Mouse (Mus musculus) right cerebral cortex, postnatal 25 days (tissue): ENCODE measurements around the gene Cisd2.

ENCODE experiments used
- DNase-seq: peaks from one replicate; pipeline ENCODE4 v3.0.0; 2022

Cisd2 gene

GRCm38 (mm10) chr3:135423608-135424212, at the start of gene Cisd2:
Gene Cisd2 (minus strand): TSS chr3:135423925.
- DNase-seq, result no peak

DNA sequence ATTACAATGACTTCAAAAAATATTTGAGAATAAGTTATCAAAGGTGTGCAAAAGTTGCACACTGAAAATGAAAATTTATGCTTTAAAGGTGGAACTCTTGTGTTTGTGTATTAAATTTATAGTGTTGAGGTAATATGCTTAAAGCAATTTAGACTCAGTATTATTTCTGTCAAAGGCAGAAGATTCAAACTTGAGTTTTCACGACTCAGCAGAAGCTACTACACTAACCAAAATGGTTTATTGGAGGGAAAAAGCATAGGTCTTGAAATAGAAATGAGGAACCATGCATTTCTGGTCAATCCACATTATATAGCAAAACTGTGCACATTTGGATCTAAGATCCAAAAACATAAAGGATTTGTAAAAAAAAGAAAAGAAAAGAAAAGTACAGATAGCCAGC, 47.1 kb upstream of the Cisd2 start:
- no peak for DNase-seq

DNA sequence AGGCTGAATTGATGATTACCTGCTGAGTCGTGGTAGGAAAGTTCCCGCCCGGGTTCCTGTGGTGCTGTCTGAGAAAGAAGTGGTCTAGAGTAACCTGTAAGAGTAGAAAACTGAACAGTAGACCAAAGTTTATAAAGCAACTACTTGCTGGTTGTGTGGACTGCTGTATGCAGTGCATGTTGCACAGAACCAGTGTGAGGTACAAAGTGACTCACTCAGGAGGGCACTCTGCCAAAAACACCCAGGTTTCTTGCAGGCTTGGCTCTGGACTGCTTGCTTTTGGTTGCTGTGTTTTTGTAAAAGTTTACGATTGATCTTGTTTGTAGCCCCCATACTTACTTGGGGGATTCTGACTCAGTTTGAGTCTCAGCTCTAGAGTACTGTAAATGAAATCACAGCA, 46.2 kb upstream of the Cisd2 start:
- DNase-seq, result peak; percentile 55

DNA sequence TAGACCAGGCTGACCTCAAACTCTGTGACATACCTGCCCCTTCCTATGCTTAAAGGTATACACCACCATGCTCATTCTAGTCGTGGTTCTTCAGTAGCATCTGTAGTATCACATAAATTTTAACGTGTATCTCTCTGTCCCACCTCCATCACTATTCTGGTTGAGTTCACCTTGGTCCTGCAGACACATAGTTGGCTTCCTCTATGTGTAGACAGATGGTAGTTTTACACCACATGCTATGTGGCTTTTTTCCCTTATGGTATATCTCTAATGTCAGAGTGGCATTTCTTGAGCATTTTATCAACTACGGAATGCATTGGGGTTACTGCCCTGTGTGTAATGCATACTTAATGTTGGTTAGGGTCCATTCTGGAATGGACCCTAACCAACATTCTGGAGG, 45.4 kb upstream of the Cisd2 start:
- DNase-seq, result no peak

GRCm38 (mm10) chr3:135468402-135468801, 44.7 kb upstream of the Cisd2 start:
- no peak for DNase-seq

- DNase-seq, result no peak
These were observed 35.3 kb upstream of the Cisd2 start for GRCm38 (mm10) chr3:135458981-135459380.

- DNase-seq, result no peak
These were observed 21.2 kb upstream of the Cisd2 start for GRCm38 (mm10) chr3:135444930-135445329.

DNA sequence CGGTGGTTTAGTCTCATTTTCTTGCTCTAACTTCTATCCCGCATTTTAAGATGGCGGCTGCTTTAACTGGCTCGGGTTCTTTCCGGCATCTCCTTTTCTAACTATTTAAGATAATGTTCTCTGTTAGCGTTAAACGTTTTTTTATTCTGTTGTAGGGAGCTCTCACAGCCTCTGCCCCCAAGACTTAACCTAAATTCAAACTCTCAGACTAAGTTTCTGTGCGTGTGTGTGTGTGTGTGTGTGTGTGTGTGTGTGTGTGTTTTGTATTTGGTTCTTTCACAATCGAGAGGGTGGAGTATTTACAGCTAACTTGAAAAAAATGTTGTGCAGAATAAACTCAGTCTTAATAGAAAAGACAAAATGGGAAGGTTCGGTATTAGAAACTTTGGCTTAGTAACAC, 16.9 kb upstream of the Cisd2 start:
- no peak for DNase-seq

DNA sequence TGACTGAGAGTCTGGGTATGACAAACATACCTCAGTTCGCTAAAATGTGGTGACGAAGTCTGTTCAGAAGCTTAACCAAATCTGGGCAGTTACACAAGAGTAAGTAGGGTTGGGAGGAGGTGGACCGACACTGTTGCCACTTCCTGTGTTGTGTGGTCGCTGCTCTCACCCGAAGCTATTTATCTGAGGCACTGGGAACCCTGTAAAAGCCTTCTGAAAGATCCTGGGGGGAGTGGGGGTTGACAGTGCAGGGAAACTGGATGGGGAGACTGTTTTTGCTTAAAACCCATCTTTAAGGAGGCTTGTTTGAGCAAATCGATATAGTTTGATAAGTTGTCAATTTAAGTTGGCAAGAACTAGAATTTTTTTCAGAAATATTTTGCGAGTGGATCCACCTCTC, 16.5 kb upstream of the Cisd2 start:
- peak; percentile 11 for DNase-seq

GRCm38 (mm10) chr3:135439651-135440050, 15.9 kb upstream of the Cisd2 start:
- no peak for DNase-seq

DNA sequence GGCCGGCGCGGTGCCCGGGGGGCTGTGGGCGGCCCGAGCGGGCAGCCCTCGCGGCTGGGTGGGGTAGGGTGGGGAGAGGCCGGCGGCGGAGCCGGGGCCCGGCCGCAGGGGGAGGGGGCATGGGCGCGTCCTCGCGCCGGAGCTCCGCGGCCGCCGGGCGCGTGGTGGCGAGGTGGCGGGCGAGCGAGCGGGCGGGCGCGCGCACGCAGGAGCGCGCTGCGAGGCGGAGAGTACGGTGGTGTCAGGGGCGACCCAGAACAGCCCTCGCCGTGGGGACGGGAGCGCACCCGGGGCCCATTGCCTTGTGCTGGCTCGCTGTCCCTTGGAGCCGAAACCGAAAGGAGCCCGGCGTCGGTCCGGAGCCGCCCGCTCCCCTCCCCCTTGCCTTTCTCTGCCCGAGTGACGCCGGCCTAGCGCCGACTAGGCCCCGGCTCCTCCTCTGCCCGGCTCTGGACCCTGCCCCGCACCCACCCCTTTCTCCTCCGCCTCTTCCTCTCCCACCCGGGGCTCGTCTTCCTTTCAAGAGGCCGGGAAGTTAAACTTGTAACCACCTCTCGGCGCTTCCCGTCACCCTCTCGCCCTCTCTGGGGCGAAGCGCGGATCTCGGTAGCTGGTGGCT, 15.3 kb upstream of the Cisd2 start:
- DNase-seq, result peak; percentile 77

DNA sequence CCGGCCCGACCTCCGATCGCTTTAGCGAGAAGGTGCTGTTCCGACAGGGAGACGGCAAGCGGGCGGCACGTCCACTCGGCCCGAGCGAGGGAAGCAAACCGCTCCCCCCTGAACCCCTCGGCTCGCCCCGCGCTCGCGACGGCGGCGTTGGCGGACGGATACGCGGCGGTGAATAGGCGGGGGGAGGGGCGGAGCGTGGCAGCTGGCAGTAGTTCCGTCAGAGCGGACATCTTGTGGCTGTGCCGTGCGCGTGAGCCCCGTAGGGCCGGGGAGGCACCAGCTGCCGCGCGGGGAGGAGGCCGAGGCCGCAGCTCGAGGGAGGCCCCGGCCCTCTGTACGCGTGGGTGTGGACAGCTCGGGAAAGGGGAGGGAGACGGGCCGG, 14.8 kb upstream of the Cisd2 start:
- DNase-seq, result peak; percentile 95

- peak; percentile 99 for DNase-seq
These were observed 14.2 kb upstream of the Cisd2 start, which contains the start of gene Ube2d3 for GRCm38 (mm10) chr3:135437758-135438495. Gene Ube2d3 (plus strand): TSS chr3:135438149.

DNA sequence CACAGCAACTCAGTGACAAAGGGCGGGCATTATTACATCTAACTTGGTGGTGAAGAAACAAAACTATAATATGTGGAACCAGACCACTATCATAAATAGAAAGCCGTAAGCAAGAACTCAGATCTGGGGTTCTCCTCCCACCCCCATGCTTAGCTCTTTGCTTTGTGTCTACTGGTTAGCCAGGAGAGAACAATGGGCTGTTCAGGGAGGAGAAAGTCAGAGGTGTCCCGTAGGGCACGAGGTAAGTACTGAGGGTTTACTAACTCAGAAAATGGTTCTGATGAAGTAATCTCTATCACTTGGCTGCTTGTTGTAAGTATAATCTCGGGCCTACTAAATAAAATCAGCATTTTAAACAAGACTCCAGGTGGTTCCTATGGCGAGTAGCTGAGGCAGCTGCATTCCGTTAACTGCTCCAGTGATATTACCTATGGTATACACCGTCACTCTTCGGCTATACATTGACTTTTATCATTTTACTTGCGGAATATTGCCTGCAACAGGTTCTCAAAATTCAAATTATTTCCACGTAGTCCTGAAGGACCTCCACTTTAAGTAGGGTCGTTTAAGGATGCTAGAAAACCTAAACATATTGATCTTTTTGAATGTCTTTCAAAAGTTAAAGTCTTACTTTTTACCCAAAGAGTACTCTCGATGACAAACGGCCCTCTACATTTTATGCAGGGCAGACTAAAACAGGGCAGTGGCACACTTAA, 13.3 kb upstream of the Cisd2 start:
- DNase-seq, result no peak

DNA sequence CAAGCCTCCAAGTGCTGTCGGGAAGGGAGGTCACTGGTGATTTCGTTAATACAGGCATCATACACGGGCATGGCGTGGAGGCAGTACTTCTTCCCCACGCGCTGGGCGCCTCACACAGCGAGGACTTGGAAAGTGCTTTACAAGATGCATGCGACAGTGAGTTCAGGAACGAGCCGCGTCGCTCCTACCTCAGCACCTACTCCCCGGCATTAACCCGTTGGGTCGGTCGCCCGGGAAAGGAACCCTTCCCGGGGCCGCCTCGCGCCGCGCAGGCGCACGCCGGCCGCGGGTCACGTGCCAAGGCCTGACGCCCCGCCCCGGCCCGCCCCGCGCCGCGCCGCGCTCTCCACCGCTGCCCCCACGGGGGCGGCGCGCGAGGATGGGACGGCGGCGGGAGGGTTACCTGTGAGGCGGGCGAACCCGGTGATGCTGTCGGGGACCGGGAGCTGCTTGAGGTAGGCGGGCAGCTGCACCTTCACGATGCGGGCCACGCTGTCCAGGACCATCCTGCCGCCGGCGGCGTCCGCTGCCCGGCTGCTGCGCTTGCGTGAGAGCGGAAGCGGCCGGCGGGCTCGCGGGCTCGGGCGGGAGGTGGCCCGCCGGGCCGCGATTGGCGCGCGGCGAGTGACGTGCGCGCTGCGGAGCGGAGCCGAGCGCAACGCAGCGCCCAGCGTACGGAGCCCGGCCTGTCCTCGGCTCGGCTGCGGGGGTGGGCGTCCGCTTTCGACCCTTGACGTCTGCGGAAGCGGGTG, 693 bp downstream of the Cisd2 start:
- DNase-seq, result peak; percentile 90

DNA sequence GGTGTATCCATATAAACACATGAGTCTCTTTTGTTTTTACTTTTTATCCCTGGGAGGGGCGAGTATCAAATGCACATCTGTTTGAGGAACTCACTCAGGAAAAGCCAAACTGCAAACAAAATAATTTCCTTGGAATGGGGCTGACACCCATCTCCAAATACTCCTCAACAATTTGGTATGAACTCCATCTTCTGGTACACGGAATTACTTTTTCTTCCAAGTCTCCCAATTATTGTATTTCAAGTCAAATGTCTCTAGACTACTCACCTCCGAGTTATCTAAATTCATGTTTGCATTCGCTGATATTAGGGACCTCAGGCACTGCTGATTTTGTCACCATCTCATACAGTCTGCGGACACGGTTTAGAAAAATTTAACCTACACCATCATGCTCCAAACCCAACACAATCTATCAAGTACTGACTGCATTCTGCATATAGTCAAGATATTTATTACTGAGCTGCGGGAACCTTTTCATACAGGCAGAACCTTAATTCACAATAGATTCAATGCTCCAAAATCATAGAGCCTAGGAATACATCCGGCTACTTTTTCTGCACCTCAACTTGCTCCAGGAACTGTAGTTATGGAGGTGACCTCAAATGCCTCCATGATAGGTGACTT, 1.4 kb downstream of the Cisd2 start:
- DNase-seq, result no peak

- DNase-seq, result no peak
These were observed 2.5 kb downstream of the Cisd2 start for GRCm38 (mm10) chr3:135421310-135421594.

DNA sequence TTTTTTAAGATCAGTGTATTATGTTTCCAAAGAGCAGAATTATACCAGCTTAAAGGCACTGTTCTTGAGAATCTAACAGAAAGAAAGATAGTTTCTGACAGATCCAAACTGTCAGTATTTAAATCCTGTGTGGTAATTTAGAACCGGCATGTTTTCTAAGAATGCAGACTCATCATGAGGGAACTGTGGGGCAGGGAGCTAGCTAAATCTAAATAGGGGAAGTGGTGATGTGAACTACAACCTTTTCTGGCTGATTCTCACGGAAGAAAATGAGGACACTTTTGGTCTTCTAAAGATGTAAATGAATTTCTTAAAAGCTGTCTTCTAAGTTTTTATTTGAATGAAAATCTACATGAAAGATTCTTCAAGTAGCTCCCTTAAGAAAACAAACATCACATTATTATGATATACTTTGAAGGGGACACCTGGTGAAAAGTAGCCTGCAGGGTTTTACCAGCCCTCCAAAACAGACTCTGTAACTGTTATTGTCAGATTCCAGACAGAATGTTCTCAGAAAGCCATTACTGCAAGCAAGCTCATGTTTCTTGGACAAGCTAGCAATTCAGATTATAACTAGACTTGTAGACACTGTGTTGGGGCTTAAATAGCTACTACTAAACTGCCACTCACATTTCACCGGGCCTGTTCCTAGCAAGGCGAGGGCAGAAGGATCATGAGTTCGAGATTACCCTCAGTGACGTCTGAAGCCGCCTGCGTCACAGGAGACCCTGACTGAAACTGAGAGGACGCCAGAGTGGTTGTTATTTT, 3.0 kb downstream of the Cisd2 start:
- DNase-seq, result no peak

DNA sequence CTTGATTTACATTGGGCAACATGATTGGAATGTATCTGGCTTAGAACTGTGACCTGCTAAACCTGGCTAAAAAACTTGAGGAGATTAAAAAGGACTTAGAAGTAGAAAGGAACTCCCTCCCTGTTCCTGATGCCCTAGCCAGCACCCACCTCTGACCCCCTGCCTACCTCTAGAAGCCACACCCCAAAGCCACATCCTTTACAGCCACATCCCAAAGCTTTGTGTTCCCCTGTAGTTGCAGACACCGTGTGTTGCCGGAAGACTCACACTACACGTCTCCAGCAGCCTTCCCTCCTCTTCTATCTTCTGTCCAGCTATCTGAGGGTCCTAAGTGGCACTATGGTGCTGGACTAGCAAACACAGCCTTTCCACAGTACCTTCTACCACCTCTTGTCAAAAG, 5.9 kb downstream of the Cisd2 start:
- DNase-seq, result no peak

- no peak for DNase-seq
These were observed 6.5 kb downstream of the Cisd2 start for GRCm38 (mm10) chr3:135417245-135417644.

DNA sequence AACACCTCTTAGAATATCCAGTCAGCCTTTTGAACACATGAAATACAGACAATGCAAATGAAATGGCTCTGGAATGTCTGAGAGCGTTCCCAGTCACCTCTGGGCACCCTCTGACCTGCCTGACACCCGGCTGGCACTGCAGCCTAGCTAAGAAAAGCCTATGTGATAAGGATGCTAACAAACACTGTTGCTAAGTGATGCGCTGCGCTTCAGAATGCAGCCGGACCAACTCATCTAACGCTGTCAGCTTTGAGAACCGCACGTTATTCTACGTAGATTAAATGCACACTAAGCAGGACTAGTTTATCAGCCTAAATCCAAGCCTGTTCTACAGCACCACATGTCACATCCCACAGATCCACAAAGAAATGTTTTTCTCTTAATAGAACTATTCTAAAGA, 11.9 kb downstream of the Cisd2 start:
- DNase-seq, result no peak

GRCm38 (mm10) chr3:135411056-135411455, 12.7 kb downstream of the Cisd2 start:
- DNase-seq, result no peak
